Mouse (Mus musculus): Measurements from ENCODE around the gene Ak5.

The Ak5 gene

DNA sequence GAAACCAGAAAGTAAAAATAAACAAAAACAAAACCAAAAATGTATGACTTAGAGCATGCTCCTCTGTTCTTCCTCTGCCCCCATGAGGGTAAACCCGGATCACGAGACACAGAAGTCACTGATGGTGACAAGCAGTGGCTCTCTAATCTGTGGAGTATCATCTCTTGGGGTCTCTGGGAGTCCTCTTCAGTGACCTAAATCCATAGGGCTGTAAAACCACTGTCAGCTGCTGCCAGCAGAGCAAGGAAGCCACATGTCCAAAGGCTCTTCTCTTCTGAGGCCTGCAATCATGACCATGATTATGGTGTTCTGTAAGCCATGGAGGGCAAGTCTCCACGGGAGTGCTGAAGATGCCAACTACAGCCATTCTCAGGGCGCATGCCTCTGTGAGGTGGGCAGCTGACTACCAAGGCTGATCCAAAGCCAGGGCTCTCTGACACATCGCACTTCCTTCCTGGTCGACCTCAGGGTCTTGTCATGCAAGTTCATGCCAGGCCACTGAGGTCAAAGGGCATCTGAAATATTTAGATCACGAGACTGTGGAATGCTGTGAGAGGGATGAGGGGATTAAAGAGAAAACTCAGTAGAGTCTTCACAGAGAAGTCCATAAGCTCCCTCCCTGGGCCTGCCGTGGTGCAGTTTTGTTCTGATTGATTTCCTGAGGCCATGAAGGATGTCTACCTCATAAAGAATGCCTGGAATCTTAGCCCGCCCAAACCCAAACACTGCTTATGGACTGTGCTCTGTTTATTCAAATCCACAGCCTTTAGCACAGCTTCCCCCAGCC, 99.5 kb downstream of the Ak5 start:
- in situ Hi-C loops (cut with MboI; ENCODE audit: low sequenced_read_pairs): no loop called here

DNA sequence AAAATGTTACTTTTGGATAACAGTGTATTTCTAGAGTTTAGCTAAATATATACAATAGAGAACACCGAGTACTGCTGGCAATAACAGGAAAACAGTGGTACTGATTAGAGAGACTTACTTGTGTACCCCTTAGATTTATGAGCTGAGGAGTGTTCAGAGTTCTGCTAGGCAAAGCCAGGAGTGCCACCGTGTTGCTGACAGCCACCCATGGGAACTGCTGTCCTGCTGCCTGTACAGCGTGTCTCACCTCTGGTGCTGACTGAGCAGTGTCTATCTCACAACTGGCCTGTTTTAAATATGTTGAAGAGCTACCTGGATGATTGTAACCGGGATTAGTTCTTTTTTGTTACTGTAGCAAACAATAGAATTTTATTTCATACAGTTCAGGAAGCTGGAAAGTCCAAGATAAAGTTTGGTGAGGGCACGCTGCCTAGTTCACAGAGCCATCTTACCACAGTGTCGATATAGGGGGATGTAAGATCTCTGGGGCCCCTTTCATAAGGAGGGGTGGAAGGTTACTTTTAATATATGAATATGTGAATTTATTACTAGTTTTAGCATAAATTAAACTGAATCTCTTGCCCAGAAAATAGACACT, 103.5 kb downstream of the Ak5 start:
- in situ Hi-C loops (cut with MboI; ENCODE audit: low sequenced_read_pairs): no loop called here

- in situ Hi-C loops (cut with MboI; ENCODE audit: low sequenced_read_pairs): no loop called here
Observed at GRCm38 (mm10) chr3:152563833-152564232, 104.3 kb downstream of the Ak5 start.

DNA sequence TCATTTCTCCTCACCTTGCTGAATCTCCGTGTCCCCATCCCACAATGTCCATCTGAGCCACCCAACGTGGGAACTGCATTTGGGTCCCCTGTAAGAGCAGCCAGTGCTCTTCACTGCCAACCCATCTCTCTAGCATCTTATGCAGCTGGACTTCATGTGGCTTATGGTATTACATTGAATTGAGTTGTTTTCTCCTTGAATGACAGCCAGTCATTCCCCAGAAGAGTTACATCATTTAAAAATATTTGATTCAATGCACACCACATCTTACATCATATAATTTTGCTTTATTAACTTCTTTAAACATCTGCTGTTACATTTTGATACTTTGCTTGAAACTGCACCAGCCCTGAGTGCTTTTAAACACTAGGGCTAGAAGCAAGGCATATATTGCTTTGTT, 106.5 kb downstream of the Ak5 start:
- in situ Hi-C loops (cut with MboI; ENCODE audit: low sequenced_read_pairs): no loop called here

- in situ Hi-C loops (cut with MboI; ENCODE audit: low sequenced_read_pairs): no loop called here
Observed at GRCm38 (mm10) chr3:152559295-152559694, 108.9 kb downstream of the Ak5 start.

DNA sequence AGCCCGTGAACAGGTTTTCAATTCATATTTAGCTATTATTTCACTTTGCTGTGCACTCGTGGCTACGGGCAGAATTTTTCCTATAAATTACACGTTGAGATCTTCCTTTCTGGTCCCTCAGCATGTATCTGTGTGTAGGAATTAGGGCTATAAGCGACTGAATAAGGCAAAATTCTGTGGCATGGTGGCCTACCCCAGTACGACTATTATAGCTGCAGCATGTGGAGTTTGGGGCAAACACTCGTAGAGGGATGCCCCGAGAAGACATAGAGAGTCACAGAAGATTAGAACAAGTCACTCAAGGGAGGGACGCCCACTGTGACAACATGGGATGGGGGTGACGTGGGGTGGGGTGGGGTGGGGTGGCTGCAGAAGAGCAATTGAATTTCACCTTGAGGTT, 110.1 kb downstream of the Ak5 start:
- in situ Hi-C loops (cut with MboI; ENCODE audit: low sequenced_read_pairs): no loop called here

DNA sequence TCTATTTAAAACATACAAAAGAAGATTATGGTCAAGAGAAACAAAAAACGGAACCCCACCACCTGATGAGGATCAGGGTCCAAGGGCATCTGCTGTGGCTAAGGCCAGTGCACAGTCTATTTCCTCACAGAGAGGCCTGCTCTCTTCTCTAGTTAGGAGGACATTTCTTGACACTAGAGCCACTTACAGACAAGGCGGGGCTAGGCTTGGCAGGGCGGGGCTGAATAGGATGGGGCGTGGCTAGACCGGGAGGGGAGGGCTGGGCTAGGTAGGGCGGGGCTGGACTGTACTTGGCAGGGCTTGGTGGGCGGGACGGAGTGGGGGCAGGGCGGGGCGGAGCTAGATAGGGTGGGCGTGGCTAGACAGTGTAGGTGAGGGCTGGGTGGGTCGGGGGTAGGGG, 110.5 kb downstream of the Ak5 start:
- in situ Hi-C loops (cut with MboI; ENCODE audit: low sequenced_read_pairs): no loop called here

- in situ Hi-C loops (cut with MboI; ENCODE audit: low sequenced_read_pairs): no loop called here
Observed at GRCm38 (mm10) chr3:152556919-152557318, 111.2 kb downstream of the Ak5 start.

DNA sequence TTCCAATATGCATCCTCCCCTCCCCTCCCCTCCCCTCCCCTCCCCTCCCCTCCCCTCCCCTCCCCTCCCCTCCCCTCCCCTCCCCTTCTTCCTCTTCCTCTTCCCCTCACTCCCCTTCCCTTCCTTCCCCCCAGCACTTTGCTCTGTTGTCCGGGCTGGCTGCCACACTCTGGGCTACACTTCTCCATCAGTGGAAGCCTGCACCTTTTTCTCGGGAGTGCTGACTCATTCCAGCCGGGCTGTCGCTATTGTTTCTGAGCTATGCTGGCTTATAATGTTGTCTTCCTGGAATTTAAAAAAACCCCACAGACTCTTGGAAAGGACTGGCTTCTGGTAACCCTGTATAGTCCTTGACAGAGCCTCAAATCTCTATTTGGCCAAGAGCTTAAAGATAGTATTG, 111.7 kb downstream of the Ak5 start:
- in situ Hi-C loops (cut with MboI; ENCODE audit: low sequenced_read_pairs): no loop called here

GRCm38 (mm10) chr3:152555216-152555615, 112.9 kb downstream of the Ak5 start:
- in situ Hi-C loops (cut with MboI; ENCODE audit: low sequenced_read_pairs): no loop called here

GRCm38 (mm10) chr3:152554366-152554765, 113.8 kb downstream of the Ak5 start:
- in situ Hi-C loops (cut with MboI; ENCODE audit: low sequenced_read_pairs): no loop called here

GRCm38 (mm10) chr3:152552641-152553040, 115.5 kb downstream of the Ak5 start:
- in situ Hi-C loops (cut with MboI; ENCODE audit: low sequenced_read_pairs): no loop called here

- in situ Hi-C loops (cut with MboI; ENCODE audit: low sequenced_read_pairs): no loop called here
Observed at GRCm38 (mm10) chr3:152550528-152551115, 117.5 kb downstream of the Ak5 start.

DNA sequence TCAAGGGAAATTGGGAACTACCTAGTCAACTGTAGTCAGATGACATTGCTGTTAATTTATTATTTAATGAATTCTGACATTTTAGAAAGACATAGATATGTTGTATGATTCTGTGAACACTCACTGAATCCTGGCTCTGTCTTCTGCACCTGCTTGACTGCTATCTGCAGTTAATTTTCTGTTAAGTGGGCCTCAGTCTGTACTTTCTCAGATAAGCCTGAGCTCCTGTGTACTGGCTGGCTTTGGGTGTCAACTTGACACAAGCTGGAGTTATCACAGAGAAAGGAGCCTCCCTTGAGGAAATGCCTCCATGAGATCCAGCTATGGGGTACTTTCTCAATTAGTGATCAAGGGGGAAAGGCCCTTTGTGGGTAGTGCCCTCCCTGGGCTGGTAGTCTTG, 118.1 kb downstream of the Ak5 start:
- in situ Hi-C loops (cut with MboI; ENCODE audit: low sequenced_read_pairs): no loop called here

GRCm38 (mm10) chr3:152544921-152545320, 123.2 kb downstream of the Ak5 start:
- in situ Hi-C loops (cut with MboI; ENCODE audit: low sequenced_read_pairs): no loop called here

DNA sequence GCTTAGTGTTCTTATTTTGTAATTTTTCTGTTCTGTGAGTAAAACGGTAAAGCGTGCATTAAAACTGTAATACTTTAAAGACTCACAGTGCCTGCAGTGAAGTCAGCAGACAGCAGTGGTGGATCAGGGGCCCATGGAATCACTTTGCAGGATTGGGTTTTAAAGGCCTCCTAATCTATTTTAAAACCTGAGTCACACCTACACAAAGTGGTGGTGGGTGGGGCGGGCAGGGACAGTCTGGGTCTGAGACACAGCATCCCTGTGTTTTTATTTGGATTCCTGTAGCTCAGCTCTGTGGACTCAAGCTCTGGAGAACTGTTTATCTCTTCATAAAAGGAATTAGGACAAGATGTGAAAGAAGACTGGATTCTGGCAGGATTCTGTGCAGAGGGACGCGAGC, 125.9 kb downstream of the Ak5 start:
- in situ Hi-C loops (cut with MboI; ENCODE audit: low sequenced_read_pairs): no loop called here

DNA sequence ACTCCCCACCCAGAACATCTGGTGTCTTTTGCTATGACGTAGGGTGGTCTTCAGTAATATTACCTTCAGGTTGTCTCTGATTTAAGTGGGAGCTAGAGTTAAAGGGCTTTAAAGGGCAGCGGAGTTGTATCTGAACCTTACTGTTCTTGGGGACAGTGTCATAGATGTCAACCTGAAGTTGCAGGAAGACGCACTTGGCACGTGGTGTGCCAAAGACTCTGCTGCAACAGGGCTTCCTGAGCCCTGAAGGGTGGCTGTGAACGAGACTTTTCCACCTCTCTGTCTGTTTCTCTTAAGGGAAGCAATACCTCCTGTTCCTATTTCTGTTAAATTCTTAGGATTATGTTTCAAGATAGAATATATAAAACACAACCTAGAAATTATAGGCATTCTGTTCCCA, 137.8 kb downstream of the Ak5 start:
- in situ Hi-C loops (cut with MboI; ENCODE audit: low sequenced_read_pairs): no loop called here

- in situ Hi-C loops (cut with MboI; ENCODE audit: low sequenced_read_pairs): no loop called here
Observed at GRCm38 (mm10) chr3:152529058-152529972, 138.8 kb downstream of the Ak5 start.

DNA sequence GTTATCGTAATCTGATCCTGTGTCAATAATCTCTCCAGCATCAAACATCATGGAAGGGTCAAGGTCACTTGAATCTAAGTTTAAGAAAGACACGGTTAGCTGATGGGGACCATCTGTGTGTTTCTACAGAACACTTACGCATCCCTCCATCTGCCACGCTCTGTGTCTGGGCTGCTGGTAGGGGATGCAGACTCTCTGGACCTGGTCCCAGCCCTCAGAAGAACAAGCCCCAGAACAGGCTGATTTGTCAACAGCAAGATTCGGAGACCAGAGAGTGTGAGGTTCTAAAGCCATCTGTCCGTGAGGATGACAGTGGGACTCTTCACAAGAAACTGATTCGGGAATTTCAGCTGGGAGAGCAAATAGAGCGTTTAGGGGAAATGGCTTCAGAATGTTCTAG, 141.4 kb downstream of the Ak5 start:
- in situ Hi-C loops (cut with MboI; ENCODE audit: low sequenced_read_pairs): no loop called here

GRCm38 (mm10) chr3:152523315-152523638, 144.9 kb downstream of the Ak5 start:
- in situ Hi-C loops (cut with MboI; ENCODE audit: low sequenced_read_pairs): no loop called here

DNA sequence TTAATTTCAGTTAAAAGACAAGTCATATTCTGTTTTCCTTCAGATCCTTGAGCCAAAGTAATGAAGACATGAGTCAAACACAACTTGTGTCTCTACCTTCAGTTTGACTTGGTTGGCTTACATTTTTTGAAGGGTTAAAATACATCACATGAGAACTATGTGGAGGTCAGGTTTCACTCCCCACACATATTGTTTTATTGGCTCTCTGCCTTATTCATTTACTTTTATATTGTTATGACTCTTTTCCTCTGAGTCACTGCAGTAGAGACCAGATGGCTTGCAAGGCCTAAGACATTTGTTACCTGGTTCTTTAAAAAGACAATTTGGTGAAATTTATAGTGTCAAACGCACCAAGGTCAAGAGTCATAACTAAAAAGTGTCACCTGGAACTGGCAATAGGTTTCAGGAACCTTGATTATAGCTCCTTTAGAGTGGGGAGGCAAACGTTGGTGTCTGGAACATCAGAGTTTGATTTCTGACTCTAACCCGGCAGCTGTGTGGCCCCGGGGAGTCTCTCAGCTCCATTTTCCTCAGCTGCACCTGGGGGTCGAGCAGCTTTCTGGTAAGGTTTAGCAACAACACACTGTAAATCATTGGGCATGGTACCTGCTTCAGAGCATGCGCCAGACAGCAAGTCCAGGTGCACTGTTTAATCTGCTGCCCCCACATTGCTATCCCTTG, 145.4 kb downstream of the Ak5 start:
- in situ Hi-C loops (cut with MboI; ENCODE audit: low sequenced_read_pairs): no loop called here
